Mouse (Mus musculus) gastrocnemius, postnatal 36 days (tissue): ENCODE measurements around the gene Gimap9. TPM values are rescaled to one million over a fixed set of nuclear protein-coding genes. Genes with fewer than 3 reads are reported as not detected.

Experiments
- DNase-seq, 2 experiments: peaks; one replicate each; pipeline ENCODE4 v3.0.0; 2022
- intact Hi-C: fragments of 180-260 bp; cut with DNase I; formaldehyde crosslinking; loops from one replicate; pipeline ENCODE4 v1.15.1; 2025
- total RNA-seq, 2 experiments: library from RNA; stranded (reverse); gene quantifications; 2 replicates each; pipeline ENCODE4 v1.2.3; 2021

The Gimap9 gene
- total RNA-seq, 2 experiments from 2014 or later, result 0.94 to 2.1 TPM

DNA sequence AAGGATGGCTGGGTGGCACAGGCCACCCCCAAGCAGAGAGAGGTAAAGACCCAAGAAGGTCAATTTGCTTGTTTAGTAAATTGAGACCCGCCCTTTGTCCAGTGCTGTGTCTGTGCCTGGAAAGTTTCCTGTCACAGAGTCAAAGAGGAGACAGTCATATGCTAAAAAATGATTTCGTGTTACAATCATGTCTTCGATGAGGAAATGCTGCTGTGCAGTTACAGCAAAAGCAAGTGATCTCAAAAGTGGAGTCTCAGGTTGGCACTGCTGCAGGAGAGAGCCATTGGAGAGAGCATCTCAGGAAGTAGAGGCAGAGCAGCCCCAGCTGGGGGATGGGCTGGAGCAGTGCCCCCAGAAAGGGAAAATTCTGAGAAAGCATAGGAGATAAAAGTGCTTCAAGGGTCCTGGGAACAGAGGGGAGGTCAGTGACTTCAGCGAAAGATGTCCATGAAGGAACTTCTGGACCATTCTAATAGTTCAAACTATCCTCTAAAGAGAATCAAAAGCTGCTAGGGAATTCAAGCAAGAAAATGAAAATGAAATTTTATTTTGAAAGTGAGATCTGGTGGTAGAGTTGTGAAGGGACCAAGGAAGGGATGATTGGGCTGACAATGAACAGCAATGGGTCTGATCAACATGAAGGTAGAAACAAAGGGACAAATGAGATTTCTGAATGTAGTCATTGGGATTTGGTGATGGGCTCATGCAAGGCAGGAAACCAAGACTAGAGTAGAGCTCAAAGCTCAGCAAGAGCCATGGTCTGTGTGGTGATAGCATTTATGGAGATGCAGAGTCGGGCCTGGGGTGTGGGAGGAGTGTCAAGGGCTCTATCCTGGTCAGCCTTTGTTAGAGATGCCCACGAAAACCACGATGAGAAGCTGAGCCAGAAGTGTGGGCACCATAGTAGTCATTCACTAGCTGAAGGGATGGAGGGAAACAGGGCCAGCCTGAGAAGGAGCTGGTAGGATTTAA lies 10.1 kb downstream of the Gimap9 start:
- no peak for DNase-seq
- intact Hi-C loops, result no loop called here

GRCm38 (mm10) chr6:48687077-48687476 lies 11.1 kb downstream of the Gimap9 start:
- no peak for DNase-seq
- intact Hi-C loops, result no loop called here

GRCm38 (mm10) chr6:48689320-48689719 lies 13.4 kb downstream of the Gimap9 start:
- DNase-seq, result no peak

DNA sequence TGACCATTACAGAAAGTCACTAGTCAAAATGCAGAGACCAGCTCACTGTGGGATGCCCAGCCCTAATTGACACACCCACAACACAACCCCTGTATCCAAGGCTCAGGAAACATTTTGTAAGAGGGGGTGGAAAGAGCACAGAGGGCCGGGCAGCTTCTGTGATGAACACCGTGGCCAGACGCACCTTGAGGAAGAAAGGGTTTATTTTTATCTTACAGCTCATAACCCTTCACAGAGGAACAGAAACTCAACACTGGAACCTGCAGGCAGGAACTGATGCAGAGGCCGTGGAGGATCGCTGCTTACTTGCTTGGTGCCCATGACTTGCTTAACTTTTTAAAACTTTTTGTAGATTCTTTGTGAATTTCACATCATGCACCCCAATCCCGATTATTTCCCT lies 17.0 kb downstream of the Gimap9 start:
- no peak for DNase-seq
- intact Hi-C loops, result no loop called here

More at GRCm38 (mm10) chr6:48689320-48689719, 13.4 kb downstream of the Gimap9 start:
- intact Hi-C loops, result no loop called here

DNA sequence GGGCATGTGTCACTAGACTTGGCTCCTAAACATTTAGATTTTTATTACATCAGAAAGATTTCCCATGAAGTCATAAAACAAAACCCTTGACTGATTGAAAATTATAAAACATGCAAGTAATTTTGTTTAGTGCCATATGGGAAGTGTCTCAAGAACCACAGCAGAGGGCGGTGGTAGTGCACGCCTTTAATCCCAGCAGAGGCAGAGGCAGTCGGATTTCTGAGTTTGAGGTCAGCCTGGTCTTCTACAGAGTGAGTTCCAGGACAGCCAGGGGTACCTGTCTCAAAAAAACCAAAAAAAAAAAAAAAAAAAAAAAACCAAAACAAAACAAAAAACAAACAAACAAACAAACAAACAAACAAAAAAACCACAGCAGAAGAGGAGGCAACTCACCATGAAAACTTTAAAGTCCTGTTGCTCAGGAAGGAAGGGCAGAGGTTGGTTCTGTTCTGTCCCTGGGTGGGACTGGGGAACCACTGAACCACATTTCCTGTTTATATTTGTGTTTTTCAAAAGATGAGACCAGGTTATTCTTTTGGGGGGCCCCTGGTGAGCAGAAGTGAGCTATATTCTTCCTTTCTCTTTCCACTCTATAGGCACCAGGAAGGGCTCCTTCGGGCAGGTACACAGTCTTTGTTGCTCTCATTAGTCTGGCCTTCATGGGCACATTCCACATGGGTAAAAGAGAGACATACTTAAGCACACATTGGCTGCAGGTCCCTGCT lies 21.1 kb downstream of the Gimap9 start:
- intact Hi-C loops, result no loop called here
- DNase-seq, result no peak

GRCm38 (mm10) chr6:48697555-48697930 lies 21.6 kb downstream of the Gimap9 start:
- intact Hi-C loops, result no loop called here

GRCm38 (mm10) chr6:48698066-48698856 lies 22.3 kb downstream of the Gimap9 start:
- intact Hi-C loops, result no loop called here
- no peak for DNase-seq

More at GRCm38 (mm10) chr6:48697555-48697930, 21.6 kb downstream of the Gimap9 start:
- DNase-seq, result no peak

DNA sequence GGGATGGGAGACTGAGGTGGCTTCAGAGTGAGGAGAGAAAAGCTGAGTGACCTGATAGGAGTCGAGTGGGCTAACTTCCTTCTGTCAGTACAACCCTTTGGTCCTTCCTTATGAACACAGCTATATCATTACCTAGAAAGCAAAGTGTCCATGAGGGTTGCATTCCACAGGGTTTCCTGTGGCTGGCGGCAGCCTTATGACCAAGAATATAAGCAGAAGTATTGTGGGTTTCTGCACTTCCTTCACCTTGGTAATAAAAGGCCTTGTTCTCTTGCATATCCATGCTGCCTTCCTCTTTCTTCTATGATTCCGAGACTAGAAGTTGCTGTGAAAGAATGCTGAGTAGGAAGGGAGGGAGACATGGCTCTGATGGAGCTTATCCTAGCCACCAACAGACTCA lies 23.0 kb downstream of the Gimap9 start:
- DNase-seq, result no peak
- intact Hi-C loops, result no loop called here

DNA sequence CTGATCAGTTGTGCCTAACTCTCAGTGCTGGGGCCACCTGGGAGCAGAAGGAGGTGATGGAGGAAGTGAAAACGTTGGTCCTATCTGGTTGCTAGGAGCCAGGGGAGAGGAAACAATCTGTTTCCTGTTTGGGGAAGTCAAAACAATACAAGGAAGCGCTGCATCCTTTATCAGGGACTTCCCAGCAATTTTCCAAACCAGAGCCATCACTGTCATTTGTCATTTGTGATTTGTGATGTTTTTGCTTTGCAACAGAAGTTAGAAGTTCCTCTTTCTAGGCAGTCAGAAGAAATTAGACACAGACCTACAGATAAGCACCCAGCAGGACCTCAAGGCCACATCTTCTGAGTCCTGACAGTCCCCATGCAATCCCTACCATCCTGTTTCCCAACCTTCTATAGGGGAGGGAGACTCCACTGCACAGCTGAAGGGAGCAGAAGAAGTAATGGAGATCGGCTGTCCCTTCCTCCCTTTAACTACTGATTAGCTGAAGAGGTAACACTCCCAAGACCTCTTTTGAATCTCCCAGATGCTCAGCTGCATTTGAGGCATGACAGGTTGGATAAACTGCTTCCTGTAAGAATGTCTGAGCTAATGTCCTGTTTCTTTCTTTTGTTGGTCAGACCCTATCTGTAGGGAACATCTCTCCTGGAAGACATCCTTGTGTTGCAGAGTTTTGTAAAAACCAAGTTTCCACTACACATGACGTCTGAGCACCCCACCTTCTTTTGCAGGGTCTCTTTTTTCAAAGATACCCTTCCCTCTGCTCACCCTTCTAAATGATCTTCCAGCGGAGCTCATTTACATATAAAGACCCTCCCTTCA lies 24.5 kb downstream of the Gimap9 start:
- DNase-seq, result no peak
- intact Hi-C loops, result no loop called here

DNA sequence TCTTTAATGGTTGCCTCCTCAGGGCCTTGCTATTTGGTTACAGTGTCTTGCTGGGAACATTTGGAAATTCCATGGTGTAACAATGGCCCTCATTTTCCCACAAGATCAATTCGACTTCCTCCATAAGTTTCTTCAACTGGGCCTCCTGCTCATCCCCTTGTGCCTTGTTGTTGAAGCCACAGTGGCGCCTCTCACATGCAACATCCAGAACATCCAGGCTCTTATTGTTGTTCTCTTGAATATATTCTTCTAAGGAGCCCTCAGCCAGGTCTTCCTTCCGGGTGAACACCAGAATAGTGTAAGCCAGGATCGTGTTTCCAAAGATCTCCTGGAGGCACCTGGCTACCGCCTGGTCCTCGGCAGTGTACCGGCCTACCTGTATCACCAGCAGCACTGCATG lies 26.2 kb downstream of the Gimap9 start:
- intact Hi-C loops, result no loop called here

DNA sequence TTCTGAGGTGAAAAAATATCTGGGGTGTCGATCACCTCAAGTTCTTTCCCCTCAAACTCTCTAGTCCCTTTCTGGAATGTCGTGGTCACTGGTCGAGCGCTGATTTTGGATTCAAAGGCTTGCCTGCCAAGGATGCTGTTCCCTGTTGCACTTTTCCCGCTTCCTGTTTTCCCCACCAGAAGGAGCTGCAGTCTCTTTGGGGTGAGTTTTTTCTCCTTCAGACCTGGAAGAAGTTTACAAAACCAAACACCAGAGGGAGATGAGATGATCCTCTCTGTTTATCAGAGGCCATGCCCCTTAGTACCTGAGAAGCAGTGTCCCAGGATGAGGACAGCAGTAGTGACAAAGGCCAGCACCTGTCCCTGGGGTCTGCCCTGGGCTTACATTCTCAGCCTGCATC lies 26.7 kb downstream of the Gimap9 start:
- intact Hi-C loops, result no loop called here
- no peak for DNase-seq

More for the DNA sequence above, 26.2 kb downstream of the Gimap9 start:
- DNase-seq, result no peak

DNA sequence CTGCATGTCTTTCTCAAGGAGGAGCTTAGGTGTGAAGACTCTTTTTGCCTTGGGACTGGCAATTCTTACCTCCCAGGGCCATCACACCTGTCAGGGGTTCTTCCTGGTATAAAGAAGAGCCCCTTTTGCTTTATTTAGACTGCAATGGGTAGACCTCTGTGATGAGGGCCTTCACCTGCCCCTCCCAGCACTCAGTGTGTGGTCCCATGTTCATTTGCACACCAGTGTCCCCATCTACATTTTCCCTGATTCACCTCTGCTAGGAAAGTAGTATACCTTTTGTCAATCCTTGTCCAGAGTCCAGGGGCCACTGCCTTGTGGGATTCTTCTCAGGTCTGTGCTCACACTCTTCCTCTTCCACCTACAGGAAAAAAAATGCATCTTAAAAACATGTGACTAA lies 28.2 kb downstream of the Gimap9 start:
- DNase-seq, result no peak
- intact Hi-C loops, result no loop called here

DNA sequence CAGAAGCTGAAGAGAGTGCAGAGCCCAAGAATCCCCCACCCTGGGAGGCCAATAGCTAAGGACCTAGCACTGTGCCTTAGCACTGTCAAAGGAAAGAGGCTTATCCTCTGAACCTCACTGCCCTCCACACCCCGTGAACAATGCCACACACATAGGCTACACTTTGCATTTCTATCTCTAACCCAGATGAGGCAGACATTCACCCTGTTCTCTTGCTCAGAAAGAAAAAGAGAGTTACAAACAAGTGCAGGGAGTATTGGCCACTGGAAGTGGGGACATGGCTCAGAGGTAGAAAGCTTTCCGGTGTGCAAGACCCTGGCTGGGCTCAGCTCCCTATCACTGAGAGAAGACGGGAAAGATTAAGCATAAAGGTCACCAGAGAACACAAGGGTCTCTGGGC lies 30.2 kb downstream of the Gimap9 start:
- intact Hi-C loops, result no loop called here
- DNase-seq, result no peak

DNA sequence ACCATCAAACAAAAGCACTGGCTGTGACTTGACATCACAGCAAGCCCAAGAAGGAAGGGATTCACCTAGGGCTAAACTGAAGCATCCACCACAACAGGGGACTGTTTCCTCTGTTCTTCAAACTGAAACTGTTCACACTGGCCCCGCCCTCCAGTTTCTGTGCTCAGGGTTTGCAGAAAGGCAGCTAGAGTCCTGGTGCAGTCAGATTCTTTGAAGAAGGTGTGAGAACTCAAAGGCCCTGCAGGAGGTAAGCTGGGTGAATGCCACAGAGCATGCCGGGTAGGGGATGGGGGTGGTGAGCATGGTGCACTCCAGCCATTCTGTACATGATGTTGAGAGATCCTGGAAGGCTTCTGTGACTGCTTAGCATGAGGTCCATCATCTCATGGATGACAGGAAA lies 42.5 kb downstream of the Gimap9 start, which contains the start of the genes Gm28053 and Gimap7:
Gm28053 (plus strand) TSS at position 153 of the 400 bp plus-strand sequence.
Gimap7 (plus strand) TSS at position 167 of the 400 bp plus-strand sequence.
- no peak for DNase-seq
- intact Hi-C loops, result no loop called here

DNA sequence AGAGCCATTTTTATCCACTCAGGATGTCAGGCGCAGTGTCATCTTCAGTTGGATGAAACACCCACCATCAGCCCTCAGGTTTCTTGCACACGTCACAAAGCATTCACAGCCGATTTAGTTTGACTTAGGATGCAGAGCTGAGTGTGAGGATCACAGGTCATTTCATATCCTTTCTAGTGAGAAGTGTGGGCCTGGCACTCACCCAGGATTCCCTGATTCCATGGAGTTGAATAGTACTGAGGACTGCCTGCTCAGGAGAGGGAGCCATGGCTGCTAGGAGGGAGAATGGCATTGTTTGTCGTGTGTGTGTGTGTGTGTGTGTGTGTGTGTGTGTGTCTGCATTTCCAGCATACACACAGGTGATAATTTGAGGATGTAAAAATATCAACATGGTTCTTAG lies 44.4 kb downstream of the Gimap9 start:
- intact Hi-C loops, result no loop called here

DNA sequence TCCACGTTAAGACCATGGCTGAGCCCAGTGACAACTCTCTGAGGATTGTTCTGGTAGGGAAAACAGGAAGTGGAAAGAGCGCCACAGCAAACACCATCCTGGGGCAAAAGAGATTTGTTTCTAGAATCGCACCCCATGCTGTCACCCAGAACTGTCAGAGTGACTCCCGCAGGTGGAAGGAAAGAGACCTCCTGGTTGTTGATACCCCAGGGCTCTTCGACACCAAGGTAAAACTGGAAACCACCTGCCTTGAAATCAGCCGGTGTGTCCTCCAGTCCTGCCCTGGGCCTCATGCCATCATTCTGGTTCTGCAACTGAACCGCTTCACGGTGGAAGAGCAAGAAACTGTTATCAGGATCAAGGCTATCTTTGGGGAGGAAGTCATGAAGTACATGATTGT lies 47.5 kb downstream of the Gimap9 start:
- intact Hi-C loops, result no loop called here
- DNase-seq, result no peak

More for the DNA sequence above, 44.4 kb downstream of the Gimap9 start:
- DNase-seq, result no peak

DNA sequence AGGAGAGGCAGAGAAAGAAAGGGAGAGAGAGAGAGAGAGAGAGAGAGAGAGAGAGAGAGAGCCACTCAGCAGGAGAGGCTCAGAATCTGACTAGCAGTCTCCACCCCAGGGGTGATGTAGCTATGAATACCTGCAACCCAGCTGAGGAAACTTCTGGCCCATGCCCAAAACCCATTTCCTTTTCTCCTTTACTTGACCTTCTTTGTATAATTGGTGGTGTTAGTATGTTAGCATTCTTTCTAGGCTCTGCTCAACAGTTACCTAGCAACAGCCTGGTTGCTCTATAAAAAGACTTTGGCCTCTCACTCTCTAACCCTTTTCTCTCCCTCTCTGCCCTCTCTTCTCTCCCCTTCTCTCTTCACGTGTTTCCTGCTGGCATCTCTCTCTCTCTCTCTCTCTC lies 49.5 kb downstream of the Gimap9 start:
- DNase-seq, result no peak
- intact Hi-C loops, result no loop called here

- intact Hi-C loops, result no loop called here
- DNase-seq, result no peak
These were observed 51.8 kb downstream of the Gimap9 start for GRCm38 (mm10) chr6:48727761-48728160.
